Mouse (Mus musculus) cerebellum, postnatal 25 days (tissue): ENCODE data around the gene Wdr48.
A peak's percentile ranks its signal among the peaks of the same experiment; 100 is the strongest.

Source experiments
- DNase-seq, 2 experiments: peaks; one replicate each; pipeline ENCODE4 v3.0.0; 2021; ENCODE audit warnings: mixed read lengths in 2 of 2

Gene Wdr48

DNA sequence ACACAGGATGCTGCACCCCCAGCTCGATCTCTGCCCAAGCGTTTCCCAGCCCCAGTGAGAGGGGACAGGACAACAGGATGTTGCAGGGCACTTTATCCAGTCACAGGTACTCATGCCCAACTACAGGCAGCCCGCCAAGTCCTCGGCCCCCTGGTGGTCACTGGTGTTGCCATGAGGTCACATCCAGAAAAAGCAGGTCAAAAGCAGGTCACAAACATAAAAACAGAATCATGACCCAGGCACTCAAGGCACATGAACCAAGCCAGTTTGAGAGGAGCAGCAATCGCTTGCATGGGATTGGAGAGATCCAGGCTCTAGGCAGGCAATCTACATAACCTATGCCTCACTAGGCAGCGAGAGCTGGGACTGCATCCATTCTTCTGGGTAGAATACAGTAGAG is 75.5 kb downstream of the Wdr48 start:
- DNase-seq, result peak; percentile 74 to 82

DNA sequence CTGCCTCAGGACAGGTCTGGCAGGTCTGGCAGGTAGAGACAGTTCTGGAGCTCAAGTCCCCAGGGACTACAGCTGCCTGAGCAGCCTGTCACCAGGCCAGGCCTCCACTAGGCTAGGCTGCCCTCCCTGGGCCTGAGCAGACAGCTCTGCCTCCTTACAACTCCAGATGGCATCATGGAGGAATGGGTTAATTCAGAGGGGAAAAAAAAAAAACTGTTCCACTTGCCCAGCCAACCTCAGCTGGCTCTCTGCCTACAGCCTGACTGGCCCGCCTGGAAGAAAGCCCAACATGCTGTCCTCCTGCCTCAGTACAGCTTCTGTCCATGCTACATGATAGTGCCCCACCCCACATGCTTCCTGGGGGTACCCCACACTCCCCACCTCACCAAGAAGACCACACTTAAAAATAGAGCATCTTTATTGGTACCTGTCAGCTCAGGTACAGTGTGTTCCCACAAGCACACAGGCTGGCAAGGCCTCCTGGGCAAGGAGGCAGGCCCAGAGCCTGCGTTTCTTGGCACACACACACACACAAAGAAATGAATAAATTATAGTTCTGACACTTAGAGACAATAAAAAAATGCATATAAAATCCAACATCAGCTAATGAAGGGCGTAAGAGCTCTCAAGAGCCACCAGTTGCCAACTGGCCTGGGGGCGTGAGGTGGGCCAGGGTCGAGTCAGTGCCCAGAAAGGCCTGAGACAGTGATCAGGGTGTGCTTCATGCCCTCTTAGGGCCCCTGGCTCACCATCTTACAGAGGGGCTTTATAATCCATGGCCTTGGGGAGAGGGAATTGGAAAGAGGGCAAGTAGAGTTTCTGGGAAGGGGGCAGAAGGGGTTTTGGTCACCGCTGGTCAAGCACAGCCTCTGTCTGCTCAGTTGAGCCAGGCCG is 76.3 kb downstream of the Wdr48 start:
- peak; percentile 88 to 92 for DNase-seq

DNA sequence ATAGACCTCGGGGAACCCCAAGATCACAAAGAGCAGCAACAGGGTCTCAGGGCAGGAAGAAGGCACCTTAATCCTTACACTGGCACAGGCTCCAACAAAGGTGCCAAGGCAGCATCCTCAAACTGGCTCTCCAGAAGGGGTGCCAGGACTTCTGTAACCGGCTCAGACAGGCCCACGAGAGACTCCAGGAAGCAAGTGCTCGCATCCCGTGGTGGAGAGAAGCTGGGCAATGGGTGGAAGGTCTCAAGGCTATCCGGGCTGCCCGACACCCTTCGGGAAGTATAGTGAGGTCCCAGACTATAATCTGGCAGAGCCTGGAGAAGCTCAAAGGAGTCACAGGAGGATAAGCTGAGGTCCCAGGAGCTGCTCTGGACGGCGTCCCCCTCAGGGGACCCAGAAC is 77.5 kb downstream of the Wdr48 start:
- DNase-seq, result no peak

DNA sequence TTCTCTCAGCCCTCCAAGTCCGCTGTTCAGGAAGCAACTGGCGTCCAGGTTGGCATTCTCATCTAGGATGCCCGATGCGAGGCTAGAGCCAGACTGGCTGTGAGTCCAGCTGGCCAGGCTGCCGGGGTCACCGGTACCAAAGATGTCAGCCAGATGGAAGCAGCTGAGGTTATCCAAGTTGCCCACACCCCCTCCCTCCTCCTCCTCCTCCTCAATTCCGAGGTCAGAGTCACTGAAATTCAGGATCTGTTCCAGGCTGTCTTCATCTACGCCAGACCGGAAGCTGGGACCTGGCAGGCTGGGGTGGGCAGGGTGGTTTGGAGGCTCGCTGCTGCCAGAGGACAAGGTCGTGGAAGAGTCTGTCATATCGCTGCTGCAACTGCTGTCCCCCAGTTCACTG is 77.9 kb downstream of the Wdr48 start:
- peak; percentile 70 to 71 for DNase-seq

DNA sequence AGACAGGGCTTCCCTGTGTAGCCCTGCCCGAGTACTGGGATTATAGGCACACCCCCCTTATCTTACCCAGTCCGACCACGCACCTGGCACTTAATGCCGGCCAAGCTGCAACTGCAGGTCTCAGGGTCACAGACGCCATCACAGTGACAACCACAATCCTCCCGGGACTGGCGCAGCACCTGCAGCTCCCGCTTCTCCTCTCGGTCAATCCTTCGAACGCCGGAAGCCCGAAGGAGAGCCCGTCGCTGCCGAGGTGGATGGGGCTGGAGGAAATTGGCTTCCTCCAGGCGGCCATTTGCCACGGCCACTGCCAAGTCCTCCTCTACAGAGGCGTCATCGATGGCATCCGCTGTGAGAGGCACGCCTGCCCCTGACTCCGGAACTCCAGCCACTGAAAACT is 78.6 kb downstream of the Wdr48 start:
- peak in 1 of 2 experiments; percentile 48 for DNase-seq

DNA sequence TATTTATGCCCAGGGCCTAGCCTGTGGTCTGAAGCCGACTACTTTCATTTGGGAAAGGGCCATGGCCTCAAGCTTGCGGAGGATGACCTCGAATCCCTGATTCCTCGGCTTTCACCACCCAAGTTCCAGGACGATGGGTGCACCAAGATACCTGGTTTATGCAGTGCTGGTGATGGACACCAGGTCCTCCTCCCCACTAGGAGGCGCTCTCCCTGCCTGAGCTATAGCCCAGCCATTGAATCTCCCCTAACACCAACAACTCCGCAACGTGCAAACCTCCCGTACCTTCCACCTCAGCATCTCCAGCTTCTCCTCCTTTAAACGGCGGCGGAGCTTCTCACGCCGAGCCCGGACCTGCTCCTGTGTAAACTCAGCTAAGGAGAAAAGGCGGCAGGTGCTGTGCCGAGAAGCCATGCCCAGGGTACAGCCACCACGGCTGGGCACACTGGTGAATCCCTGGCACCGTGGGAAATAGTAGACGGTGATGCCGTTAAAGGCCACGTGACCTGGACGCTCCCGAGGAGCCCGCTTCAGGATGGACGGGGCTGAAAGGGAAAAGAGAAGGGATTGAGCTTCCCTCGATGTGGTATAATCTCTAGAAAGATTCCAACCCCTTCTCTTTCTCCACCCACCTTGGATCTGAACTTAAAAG is 79.3 kb downstream of the Wdr48 start:
- DNase-seq, result peak; percentile 41 to 54

DNA sequence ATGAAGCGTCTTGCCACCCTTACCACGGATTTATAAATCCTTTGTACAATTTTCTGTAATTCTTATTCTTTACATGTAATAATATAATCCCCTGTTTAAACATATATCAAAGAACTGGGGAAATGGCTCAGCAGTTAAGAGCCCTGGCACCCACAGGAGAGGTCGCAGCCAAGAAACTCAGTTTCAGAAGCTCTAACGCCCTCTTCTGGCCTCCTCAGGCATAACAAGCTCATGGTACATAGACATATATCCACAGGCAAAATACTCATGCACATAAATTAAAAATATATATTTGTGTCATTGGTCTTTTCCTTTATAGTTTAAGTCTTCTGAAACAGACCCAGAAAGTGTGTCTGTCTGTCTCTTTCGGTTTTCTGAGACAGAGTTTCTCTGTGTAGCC is 79.9 kb downstream of the Wdr48 start:
- DNase-seq, result no peak

DNA sequence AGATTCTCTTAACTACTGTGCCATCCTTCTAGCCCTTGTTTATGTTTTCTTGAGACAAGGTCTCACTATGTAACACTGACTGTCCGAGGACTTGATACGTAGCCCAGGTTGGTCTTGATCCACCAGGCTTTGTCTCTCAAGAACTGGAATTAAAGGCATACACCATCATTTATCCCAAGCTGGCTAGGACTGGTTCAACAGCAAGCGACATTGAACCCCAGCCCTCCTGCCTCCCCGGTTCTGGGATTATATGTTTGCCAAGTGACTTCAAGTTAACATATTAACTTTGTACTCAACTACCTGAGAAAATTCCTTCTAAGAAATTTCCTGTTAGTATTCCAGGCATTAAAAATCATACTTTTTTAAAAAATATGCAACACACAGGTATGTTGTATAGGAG is 80.6 kb downstream of the Wdr48 start:
- no peak for DNase-seq
